Mouse (Mus musculus) limb, embryonic 13.5 days (tissue): Measurements from ENCODE around the gene Nosip. TPM values are rescaled to one million over a fixed set of nuclear protein-coding genes. Genes with fewer than 3 reads are reported as not detected.
A peak's percentile ranks its signal among the peaks of the same experiment; 100 is the strongest.

Experiments
- ATAC-seq: fragments of 200-750 bp; cut with Nextera tagmentation; 2 replicates; pipeline ENCODE4 v1.8.0; 2017; ENCODE audit warnings: low read depth, moderate number of reproducible peaks, moderate TSS enrichment; ENCODE audit not compliant: low FRiP score
- H3K27ac ChIP-seq: fragments of 300-500 bp; sonication (generic); 2 replicates; pipeline ENCODE4 v1.5.1; 2015; ENCODE audit warnings: inconsistent platforms, mild to moderate bottlenecking, moderate library complexity
- H3K27me3 ChIP-seq: fragments of 300-500 bp; sonication (generic); 2 replicates; pipeline ENCODE4 v1.6.1; 2015; ENCODE audit warnings: mild to moderate bottlenecking, inconsistent platforms
- H3K36me3 ChIP-seq: fragments of 300-500 bp; sonication (generic); 2 replicates; pipeline ENCODE4 v1.6.1; 2015; ENCODE audit warnings: inconsistent platforms, mild to moderate bottlenecking, moderate library complexity
- H3K4me1 ChIP-seq: fragments of 300-500 bp; sonication (generic); 2 replicates; pipeline ENCODE4 v1.6.1; 2015; ENCODE audit warnings: inconsistent platforms
- H3K4me2 ChIP-seq: fragments of 300-500 bp; sonication (generic); replicated peaks from 2 replicates; pipeline ENCODE4 v1.6.1; 2015; ENCODE audit warnings: inconsistent platforms, mild to moderate bottlenecking, moderate library complexity
- H3K4me3 ChIP-seq: fragments of 300-500 bp; sonication (generic); 2 replicates; pipeline ENCODE4 v1.5.1; 2015; ENCODE audit warnings: moderate library complexity, mild to moderate bottlenecking, inconsistent platforms
- H3K9ac ChIP-seq: fragments of 300-500 bp; sonication (generic); 2 replicates; pipeline ENCODE4 v1.6.1; 2015; ENCODE audit warnings: mild to moderate bottlenecking, inconsistent platforms
- H3K9me3 ChIP-seq: fragments of 300-500 bp; sonication (generic); 2 replicates; pipeline ENCODE4 v1.6.1; 2016; ENCODE audit warnings: inconsistent platforms
- WGBS: fragments of 180-500 bp; shearing (Covaris S2); methylation state at CpG from one replicate; pipeline ENCODE4 v1.1.7; 2015; 5-methylcytosine and 5-hydroxymethylcytosine counted together
- polyA plus RNA-seq: library from polyadenylated mRNA; unstranded; fragments of >200 nt; fragmentation: Nextera tagmentation; extraction: Ambion mirVana; gene quantifications from 2 replicates; pipeline ENCODE4 v1.2.1, GENCODE M21; 2015

The Nosip gene
- 71.2 and 71.4 TPM in 2 replicates for polyA plus RNA-seq

DNA sequence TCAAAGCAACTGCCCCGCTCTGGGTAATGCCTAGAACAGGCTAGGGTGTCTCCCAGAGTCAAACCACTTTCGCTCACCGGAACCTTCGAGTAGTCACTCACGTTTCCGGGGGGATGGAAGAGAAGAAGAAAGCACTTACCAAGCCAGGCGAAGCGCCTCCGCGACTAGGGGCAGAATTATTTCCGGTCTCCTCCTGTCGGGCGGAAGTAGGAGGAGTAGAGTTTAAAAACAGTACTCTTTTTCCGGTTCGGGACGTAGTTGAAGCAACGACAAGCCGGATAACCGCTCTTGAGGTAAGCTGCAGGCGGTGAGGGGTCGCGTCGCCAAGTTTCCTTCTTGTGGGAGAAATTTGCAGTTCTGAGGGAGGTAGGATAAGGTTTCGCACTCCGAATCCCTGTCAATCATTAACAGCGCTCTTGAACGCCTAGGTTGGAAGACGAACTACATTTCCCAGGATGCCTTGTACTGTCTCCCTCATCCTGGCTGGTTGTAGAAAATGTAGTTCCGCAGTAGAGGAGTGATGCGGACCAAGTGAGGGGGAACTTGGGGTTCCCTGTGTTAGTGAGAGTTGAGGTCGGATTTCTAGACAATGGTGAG, at the start of gene Nosip, which contains the start of gene Prrg2:
Gene Nosip (plus strand): TSS at position 191 of the 597 bp plus-strand sequence.
Gene Prrg2 (minus strand): TSS at position 439 of the 597 bp plus-strand sequence.
- Histone ChIP-seq H3K4me3 (peak within 1 kb of the TSS; percentile 68), H3K9me3 (no peaks in the 10 kb centered on the region), H3K4me2 (peak within 1 kb of the TSS; percentile 63), H3K36me3 (peaks cover 9% of the 10 kb centered on the region), H3K4me1 (peaks cover 27% of the 10 kb centered on the region), H3K9ac (peak within 1 kb of the TSS; percentile 72), H3K27ac (peak within 1 kb of the TSS; percentile 92), H3K27me3 (no peaks in the 10 kb centered on the region)
- under 1% methylated on average over 31 of the region's 31 CpGs for WGBS
- peak; percentile 91 for ATAC-seq

DNA sequence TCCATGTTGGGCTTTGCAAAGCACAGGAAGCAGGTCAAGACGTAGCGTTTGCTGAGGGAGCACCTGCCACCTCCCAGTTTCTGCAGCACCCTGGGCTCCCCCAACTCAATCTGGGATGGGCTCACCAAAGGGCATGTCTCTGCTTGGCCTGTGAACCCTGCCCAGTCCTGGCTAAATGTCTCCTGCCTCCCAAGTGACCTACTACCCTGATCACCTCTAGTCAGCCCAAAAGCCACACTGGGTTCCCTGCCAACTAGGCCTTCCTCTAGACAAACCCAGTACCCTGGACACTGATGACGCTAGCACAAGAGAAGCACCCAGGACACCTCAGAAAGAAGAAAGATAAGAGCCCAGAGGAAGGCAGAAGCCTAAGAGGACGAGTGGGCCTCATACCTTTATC, 49.4 kb upstream of the Nosip start:
- no peak overlapping the region for H3K4me3 ChIP-seq

DNA sequence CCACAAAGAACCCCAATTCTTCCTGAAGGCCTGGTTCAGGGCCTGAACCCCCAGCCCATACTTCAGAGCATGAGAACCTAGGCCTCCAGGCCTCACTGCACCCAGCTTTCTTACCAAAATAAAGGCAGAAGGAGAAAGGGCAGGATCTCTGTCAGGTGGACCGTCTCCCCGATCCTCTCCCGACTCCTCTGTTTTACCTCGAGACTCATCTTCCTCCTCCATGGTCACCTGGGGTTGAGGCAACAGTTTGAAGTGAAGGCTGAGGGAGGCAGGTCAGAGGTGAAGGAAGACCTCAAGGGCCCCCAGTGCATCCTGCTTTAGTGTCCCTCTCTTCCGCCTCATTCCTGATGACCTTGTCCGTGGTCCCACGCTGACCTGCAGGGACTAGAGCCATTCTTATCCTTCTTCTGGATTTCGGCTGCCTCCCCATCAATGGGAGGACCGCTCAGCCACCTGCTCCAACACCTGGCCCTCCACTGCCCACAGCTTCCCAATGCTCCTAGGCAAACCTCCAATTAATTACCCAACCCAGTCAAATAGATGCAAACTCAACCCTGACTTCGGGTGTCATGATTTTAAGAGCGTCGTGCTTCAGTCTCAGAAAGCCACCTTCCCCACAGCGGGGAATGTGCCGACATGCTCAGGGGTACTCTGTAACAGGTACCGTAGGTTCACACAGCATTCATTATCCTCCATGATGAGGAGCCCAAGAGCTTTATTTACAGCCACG, 48.7 kb upstream of the Nosip start:
- 96% methylated on average over 16 of the region's 16 CpGs for WGBS
- no peak for ATAC-seq
- Histone ChIP-seq H3K27ac (no peak overlapping the region), H3K4me3 (no peak overlapping the region), H3K27me3 (no peaks in the 10 kb centered on the region), H3K36me3 (peaks cover 55% of the 10 kb centered on the region), H3K4me2 (no peak overlapping the region), H3K4me1 (peaks cover 24% of the 10 kb centered on the region), H3K9me3 (no peaks in the 10 kb centered on the region), H3K9ac (no peak overlapping the region)

More for the DNA sequence above, 49.4 kb upstream of the Nosip start:
- no peak overlapping the region for H3K4me2 ChIP-seq
- no peaks in the 10 kb centered on the region for H3K9me3 ChIP-seq
- peaks cover 62% of the 10 kb centered on the region for H3K36me3 ChIP-seq
- ATAC-seq: no peak
- H3K27ac ChIP-seq: no peak overlapping the region
- 83% methylated on average over 4 of the region's 4 CpGs for WGBS
- no peaks in the 10 kb centered on the region for H3K27me3 ChIP-seq
- no peak overlapping the region for H3K9ac ChIP-seq
- H3K4me1 ChIP-seq: peaks cover 19% of the 10 kb centered on the region

DNA sequence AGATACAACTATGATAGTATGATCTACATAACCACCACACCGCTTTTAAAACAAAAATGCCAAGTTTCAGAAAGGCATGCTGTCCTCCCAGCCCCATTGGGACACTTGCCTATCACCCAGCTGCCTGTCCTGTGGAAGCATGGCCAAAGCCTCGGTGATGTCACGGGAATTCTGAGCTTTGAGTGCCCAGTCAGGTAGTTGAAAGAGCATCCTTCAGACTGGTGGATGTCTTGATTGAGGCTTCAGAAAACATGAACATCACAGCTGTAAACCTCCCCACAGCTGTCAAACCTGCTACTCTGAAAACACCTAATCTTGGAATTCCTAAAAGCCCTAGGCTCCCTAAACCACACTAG, 48.2 kb upstream of the Nosip start:
- 98% methylated on average over 3 of the region's 3 CpGs for WGBS
- ATAC-seq: no peak
- Histone ChIP-seq H3K4me1 (peaks cover 29% of the 10 kb centered on the region), H3K4me2 (peak overlapping the region; percentile 81; the same call in 1 of the 2 replicates), H3K4me3 (no peak overlapping the region), H3K36me3 (peaks cover 49% of the 10 kb centered on the region), H3K9me3 (no peaks in the 10 kb centered on the region), H3K9ac (no peak overlapping the region), H3K27me3 (no peaks in the 10 kb centered on the region), H3K27ac (no peak overlapping the region)

DNA sequence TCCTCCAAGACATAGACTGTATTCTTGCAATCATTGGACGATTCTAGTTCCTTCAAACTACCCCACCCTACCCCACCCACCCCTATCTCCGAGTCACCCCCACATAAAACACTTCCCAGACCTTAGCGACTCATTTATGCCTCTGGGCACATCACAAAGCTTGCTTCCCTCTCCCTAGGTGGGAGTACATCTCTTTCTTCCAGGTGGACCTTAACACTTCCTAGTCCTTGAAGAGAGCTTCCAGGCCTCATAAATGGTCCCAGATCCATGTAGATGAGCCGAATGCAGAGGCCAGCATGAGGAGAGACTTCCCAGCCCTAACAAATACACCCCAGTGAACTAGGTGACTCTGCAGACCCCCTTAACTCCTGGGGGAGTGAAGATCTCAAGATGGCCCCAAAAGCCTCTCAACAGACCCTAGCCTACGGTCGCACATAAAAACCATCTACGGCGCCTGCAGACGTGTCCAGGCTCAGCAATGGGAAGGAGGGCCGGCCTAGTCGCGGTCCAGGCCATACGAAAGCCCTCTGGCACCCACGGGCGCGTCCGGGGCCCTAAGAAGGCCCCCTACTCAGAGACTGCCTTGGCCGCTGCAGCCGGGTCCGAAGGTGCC, 46.8 kb upstream of the Nosip start:
- under 1% methylated on average over 20 of the region's 20 CpGs for WGBS
- Histone ChIP-seq H3K9ac (peak overlapping the region; percentile 98), H3K27ac (peak overlapping the region; percentile 79), H3K27me3 (0 out of 2 replicates have a peak, but pooled peaks cover 2% of the 10 kb centered on the region), H3K4me2 (peak overlapping the region; percentile 81), H3K4me1 (peaks cover 34% of the 10 kb centered on the region), H3K4me3 (peak overlapping the region; percentile 93), H3K9me3 (no peaks in the 10 kb centered on the region), H3K36me3 (peaks cover 36% of the 10 kb centered on the region)
- ATAC-seq: no peak

DNA sequence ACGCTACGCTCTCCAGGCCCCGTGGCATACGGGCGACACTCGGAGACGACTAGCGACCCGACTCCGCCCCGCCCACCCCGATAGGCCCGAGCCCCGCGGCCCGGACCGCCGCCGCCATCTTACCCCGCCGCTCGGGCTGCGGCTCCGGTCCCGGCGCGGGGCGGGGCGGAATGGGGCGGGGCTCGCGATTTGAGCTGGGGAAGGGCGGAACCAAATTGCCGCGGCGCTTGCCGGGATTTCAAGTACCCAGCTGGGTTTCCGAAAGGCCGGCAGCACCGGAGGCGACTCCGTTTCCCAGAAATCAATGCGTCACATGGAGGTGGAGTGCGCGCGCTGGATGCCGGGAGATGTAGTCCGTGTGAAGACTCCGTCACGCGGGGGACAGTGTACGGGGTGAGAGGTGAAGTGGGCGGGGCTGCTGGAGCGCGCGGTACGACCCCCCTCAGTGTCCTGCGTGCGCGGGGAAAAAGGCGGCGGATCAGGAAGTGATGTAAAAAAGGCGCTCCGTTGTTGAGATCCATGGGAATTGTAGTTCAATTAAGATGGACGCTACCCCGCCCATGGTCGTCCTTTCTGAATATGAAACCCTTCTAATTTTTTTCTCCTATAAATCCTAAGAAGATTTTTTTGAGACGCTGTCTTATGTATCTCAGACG, 46.1 kb upstream of the Nosip start, which contains the start of gene Scaf1:
Gene Scaf1 (minus strand): TSS at position 407 of the 656 bp plus-strand sequence.
- Histone ChIP-seq H3K9me3 (no peaks in the 10 kb centered on the region), H3K9ac (peak within 1 kb of the TSS; percentile 98), H3K4me1 (peaks cover 34% of the 10 kb centered on the region), H3K27ac (peak within 1 kb of the TSS; percentile 96), H3K4me2 (peak within 1 kb of the TSS; percentile 81), H3K27me3 (0 out of 2 replicates have a peak, but pooled peaks cover 5% of the 10 kb centered on the region), H3K36me3 (peaks cover 31% of the 10 kb centered on the region), H3K4me3 (peak within 1 kb of the TSS; percentile 93)
- ATAC-seq: peak; percentile 89
- WGBS: under 1% methylated on average over 62 of the region's 69 CpGs

DNA sequence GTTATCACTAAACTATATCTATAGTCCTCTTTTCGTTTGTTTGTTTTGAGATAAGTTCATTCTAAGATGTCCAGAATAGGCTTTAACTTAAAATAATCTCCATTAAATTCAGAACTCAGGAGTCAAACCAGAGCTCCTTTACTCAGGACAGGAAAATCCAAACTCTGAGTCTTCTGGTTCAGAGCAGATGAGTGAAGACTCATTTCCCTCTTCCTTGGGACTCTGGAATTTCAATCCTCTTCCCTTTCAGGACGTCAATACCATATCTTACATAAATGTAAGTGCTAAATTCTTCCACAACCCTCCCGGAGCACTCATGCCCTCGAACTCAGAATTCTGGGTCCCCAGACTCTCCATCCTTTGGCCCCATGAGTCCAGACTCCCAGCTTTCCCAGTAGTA, 45.5 kb upstream of the Nosip start:
- H3K9ac ChIP-seq: peak overlapping the region; percentile 61
- peak overlapping the region; percentile 93 for H3K4me3 ChIP-seq
- H3K36me3 ChIP-seq: peaks cover 24% of the 10 kb centered on the region
- H3K4me2 ChIP-seq: peak overlapping the region; percentile 81
- H3K9me3 ChIP-seq: no peaks in the 10 kb centered on the region
- H3K27ac ChIP-seq: peak overlapping the region; percentile 96
- peaks cover 34% of the 10 kb centered on the region for H3K4me1 ChIP-seq
- whole genome bisulfite sequencing: 3% methylated on average over 4 of the region's 4 CpGs
- ATAC-seq: no peak
- 0 out of 2 replicates have a peak, but pooled peaks cover 6% of the 10 kb centered on the region for H3K27me3 ChIP-seq

DNA sequence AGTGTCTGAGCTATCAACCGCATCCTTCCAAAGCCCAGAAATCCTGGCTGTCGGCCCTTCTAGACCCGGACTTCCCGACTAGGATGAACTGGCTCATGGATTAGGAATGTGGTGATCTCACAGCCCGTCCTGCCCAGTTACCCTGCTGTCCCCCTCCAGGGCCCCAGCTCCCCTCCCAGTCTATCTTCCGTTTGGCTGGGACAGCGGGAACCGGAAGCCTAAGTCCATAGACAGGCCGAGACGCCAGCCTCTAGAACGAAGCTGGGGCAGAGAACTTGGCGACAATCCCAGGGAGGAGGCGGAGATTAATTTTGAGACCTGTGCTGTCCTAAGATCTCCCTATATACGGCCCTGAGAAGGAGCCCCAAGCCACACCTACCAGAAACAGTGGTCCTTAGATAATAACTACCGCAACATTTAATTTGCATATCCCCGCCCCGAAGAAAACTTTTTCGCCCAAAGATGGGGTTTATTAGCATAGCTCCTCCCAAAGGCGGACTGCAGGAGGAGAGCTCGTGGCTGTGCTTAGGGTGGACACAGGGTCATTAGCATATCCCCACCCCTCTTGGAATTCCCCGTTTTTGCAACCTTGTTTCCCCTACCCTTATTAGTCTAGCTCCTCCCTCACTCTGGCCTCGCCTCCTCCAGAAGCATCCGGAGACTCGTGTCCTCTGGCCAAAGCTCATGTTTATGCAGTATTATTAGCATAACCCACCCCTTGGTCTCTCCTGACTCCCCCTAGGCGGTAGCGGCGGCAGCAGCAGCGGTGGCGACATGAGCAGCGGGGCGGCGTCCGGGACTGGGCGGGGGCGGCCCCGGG, 44.8 kb upstream of the Nosip start, which contains the start of gene Rras:
Gene Rras (plus strand): TSS at position 720 of the 820 bp plus-strand sequence.
- Histone ChIP-seq H3K36me3 (peaks cover 17% of the 10 kb centered on the region), H3K27me3 (0 out of 2 replicates have a peak, but pooled peaks cover 6% of the 10 kb centered on the region), H3K27ac (peak within 1 kb of the TSS; percentile 96), H3K4me3 (peak within 1 kb of the TSS; percentile 93), H3K4me1 (peaks cover 34% of the 10 kb centered on the region), H3K9ac (peak within 1 kb of the TSS; percentile 72), H3K4me2 (peak within 1 kb of the TSS; percentile 81), H3K9me3 (no peaks in the 10 kb centered on the region)
- WGBS: under 1% methylated on average over 36 of the region's 36 CpGs
- ATAC-seq: peak; percentile 91

DNA sequence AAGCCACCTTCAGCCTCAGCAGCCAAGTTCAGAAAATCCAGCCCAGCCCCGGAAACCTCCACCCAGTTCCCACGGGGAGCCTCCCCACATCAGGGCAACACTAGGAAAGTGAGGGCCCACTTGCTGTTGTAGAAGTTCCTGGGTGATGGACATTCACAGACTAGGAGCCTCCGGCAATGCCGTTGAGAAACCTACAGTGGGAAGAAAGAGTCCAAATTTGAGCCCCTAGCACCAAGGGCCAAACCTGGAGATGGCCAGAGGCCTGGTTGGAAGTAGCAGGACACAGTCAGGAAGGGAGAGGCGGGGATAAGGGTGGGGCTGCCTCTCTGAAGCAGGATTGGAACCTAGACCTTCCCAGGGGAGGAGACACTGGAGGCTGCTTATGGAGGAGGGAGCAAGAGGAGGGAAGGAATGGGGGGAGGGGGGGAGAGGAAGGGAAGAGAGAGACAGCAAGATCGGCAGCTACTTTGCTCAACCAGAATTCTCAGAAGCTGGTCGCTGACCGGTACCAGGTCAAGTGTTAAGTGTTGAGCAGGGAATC, 43.1 kb upstream of the Nosip start:
- WGBS: 35% methylated on average over 8 of the region's 8 CpGs

DNA sequence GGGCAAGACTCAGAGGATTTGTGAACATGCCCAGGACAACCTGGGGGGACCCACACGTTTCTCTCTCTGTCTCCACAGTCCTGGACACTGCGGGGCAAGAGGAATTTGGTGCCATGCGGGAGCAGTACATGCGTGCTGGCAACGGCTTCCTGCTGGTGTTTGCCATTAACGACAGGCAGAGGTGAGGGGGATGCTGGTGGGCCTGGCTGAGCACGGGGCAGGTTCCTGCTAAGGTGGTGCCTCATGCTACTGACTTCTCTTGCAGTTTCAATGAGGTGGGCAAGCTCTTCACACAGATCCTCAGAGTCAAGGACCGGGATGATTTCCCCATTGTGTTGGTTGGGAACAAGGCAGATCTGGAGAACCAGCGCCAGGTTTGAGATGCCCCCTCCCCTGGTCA, 42.0 kb upstream of the Nosip start:
- Histone ChIP-seq H3K36me3 (no peaks in the 10 kb centered on the region), H3K27ac (no peak overlapping the region), H3K27me3 (0 out of 2 replicates have a peak, but pooled peaks cover 6% of the 10 kb centered on the region), H3K4me1 (peaks cover 19% of the 10 kb centered on the region), H3K9ac (0 out of 2 replicates have a peak overlapping the region, but pooled peaks have one; percentile 39), H3K9me3 (no peaks in the 10 kb centered on the region), H3K4me2 (no peak overlapping the region), H3K4me3 (no peak overlapping the region)
- WGBS: 61% methylated on average over 9 of the region's 9 CpGs
- no peak for ATAC-seq

More for the DNA sequence above, 43.1 kb upstream of the Nosip start:
- H3K27ac ChIP-seq: 0 out of 2 replicates have a peak overlapping the region, but pooled peaks have one; percentile 28
- H3K9me3 ChIP-seq: no peaks in the 10 kb centered on the region
- peak overlapping the region; percentile 81 for H3K4me2 ChIP-seq
- ATAC-seq: no peak
- H3K36me3 ChIP-seq: peaks cover under 1% of the 10 kb centered on the region; the same call in 1 of the 2 replicates
- peaks cover 30% of the 10 kb centered on the region for H3K4me1 ChIP-seq
- H3K27me3 ChIP-seq: 0 out of 2 replicates have a peak, but pooled peaks cover 6% of the 10 kb centered on the region
- no peak overlapping the region for H3K9ac ChIP-seq
- peak overlapping the region; percentile 93; the same call in 1 of the 2 replicates for H3K4me3 ChIP-seq
